Mouse (Mus musculus): ENCODE measurements around the gene Asxl1.
"Not testable (repeated sequence)": the region's sequence is repeated elsewhere in the genome, so short reads cannot be mapped to it uniquely, and the experiment has no call there.

Gene Asxl1

GRCm38 (mm10) chr2:153346221-153347182 is 873 bp downstream of the Asxl1 start:
- peak; percentile 89 for DNase-seq

- peak; percentile 39 for DNase-seq
Observed at GRCm38 (mm10) chr2:153347183-153347781, 1.7 kb downstream of the Asxl1 start.

GRCm38 (mm10) chr2:153348100-153348831 is 2.6 kb downstream of the Asxl1 start:
- no peak for DNase-seq

GRCm38 (mm10) chr2:153350552-153351181 is 5.0 kb downstream of the Asxl1 start:
- DNase-seq, result no peak

GRCm38 (mm10) chr2:153354648-153355047 is 9.0 kb downstream of the Asxl1 start:
- no peak for DNase-seq

GRCm38 (mm10) chr2:153356784-153357183 is 11.2 kb downstream of the Asxl1 start:
- DNase-seq, result no peak

- no peak for DNase-seq
Observed at GRCm38 (mm10) chr2:153361101-153361710, 15.6 kb downstream of the Asxl1 start.

- DNase-seq, result not testable (repeated sequence)
Observed at GRCm38 (mm10) chr2:153364531-153364930, 18.9 kb downstream of the Asxl1 start.

GRCm38 (mm10) chr2:153370871-153371270 is 25.2 kb downstream of the Asxl1 start:
- DNase-seq, result no peak

- DNase-seq, result no peak
Observed at GRCm38 (mm10) chr2:153375380-153375779, 29.8 kb downstream of the Asxl1 start.

- DNase-seq, result no peak
Observed at GRCm38 (mm10) chr2:153380479-153380878, 34.9 kb downstream of the Asxl1 start.

GRCm38 (mm10) chr2:153389831-153390230 is 44.2 kb downstream of the Asxl1 start:
- no peak for DNase-seq

- no peak for DNase-seq
Observed at GRCm38 (mm10) chr2:153393045-153393444, 47.4 kb downstream of the Asxl1 start.

GRCm38 (mm10) chr2:153397790-153398515 is 52.3 kb downstream of the Asxl1 start:
- no peak for DNase-seq

GRCm38 (mm10) chr2:153399166-153399565 is 53.5 kb downstream of the Asxl1 start:
- DNase-seq, result no peak

GRCm38 (mm10) chr2:153404062-153404461 is 58.4 kb downstream of the Asxl1 start:
- DNase-seq, result no peak

- DNase-seq, result no peak
Observed at GRCm38 (mm10) chr2:153404882-153405281, 59.3 kb downstream of the Asxl1 start.

GRCm38 (mm10) chr2:153406882-153407281 is 61.3 kb downstream of the Asxl1 start:
- DNase-seq, result no peak

GRCm38 (mm10) chr2:153408971-153409370 is 63.3 kb downstream of the Asxl1 start:
- DNase-seq, result no peak

GRCm38 (mm10) chr2:153411557-153411956 is 65.9 kb downstream of the Asxl1 start:
- peak; percentile 32 for DNase-seq

- no peak for DNase-seq
Observed at GRCm38 (mm10) chr2:153412563-153412962, 66.9 kb downstream of the Asxl1 start.

GRCm38 (mm10) chr2:153414607-153415006 is 69.0 kb downstream of the Asxl1 start:
- DNase-seq, result peak; percentile 48

Data from kidney, postnatal 14 days (tissue).